Mouse (Mus musculus) MEL (cell line): ENCODE data around the gene Ccdc180. TPM values are rescaled to one million over a fixed set of nuclear protein-coding genes. Genes with fewer than 3 reads are reported as not detected.

Experiments
- DNase-seq: peaks from one replicate; pipeline ENCODE4 v3.0.0; 2011; ENCODE audit warnings: low read depth, low spot score
- H3K27ac ChIP-seq: 2 replicates; pipeline ENCODE4 v1.5.1; 2012; ENCODE audit warnings: low read depth, mild to moderate bottlenecking, control low read depth, low read length, moderate library complexity; ENCODE audit not compliant: control insufficient read depth
- H3K27me3 ChIP-seq, 2 experiments: fragments of 150-350 bp in 1 of 2; sonication (generic) in 1 of 2; 2 replicates each; pipeline ENCODE4 v1.6.1; 2012; ENCODE audit warnings: low read length in 2 of 2, mild to moderate bottlenecking in 2 of 2, improper control_type of control experiment in 1 of 2, moderate library complexity in 1 of 2; ENCODE audit not compliant: insufficient read depth in 2 of 2, control insufficient read depth in 1 of 2
- H3K36me3 ChIP-seq, 2 experiments: 2 replicates each; pipeline ENCODE4 v1.6.1; 2012 to 2014; ENCODE audit warnings: low read length in 2 of 2, improper control_type of control experiment in 1 of 2, inconsistent platforms in 1 of 2, mild to moderate bottlenecking in 1 of 2; ENCODE audit not compliant: insufficient read depth in 2 of 2, control insufficient read depth in 1 of 2
- H3K4me1 ChIP-seq, 2 experiments: fragments of 150-350 bp in 1 of 2; sonication (generic) in 1 of 2; 2 replicates each; pipeline ENCODE4 v1.6.1; 2012; ENCODE audit warnings: low read length in 2 of 2, improper control_type of control experiment in 1 of 2, mild to moderate bottlenecking in 1 of 2; ENCODE audit not compliant: insufficient read depth in 2 of 2, control insufficient read depth in 1 of 2
- H3K4me3 ChIP-seq, 2 experiments: fragments of 150-350 bp in 1 of 2; sonication (generic) in 1 of 2; 2 replicates each; pipeline ENCODE4 v1.5.1; 2012; ENCODE audit warnings: low read depth in 2 of 2, low read length in 2 of 2, mild to moderate bottlenecking in 2 of 2, moderate library complexity in 2 of 2, control low read depth in 1 of 2, improper control_type of control experiment in 1 of 2; ENCODE audit not compliant: control insufficient read depth in 1 of 2, insufficient read depth in 1 of 2
- H3K79me2 ChIP-seq: 2 replicates; pipeline ENCODE4 v1.6.1; 2012; ENCODE audit warnings: mild to moderate bottlenecking, low read length, moderate library complexity; ENCODE audit not compliant: control insufficient read depth, poor library complexity, insufficient read depth
- H3K9ac ChIP-seq: 2 replicates; pipeline ENCODE4 v1.6.1; 2012; ENCODE audit warnings: low read depth, mild to moderate bottlenecking, control low read depth, low read length, moderate library complexity; ENCODE audit not compliant: control insufficient read depth, poor library complexity, severe bottlenecking
- H3K9me3 ChIP-seq: fragments of 150-350 bp; sonication (generic); replicated peaks from 2 replicates; pipeline ENCODE4 v1.6.1; 2012; ENCODE audit warnings: mild to moderate bottlenecking, low read length, improper control_type of control experiment, moderate library complexity; ENCODE audit not compliant: insufficient read depth
- BHLHE40 ChIP-seq: IDR thresholded peaks from 2 replicates; pipeline ENCODE4 v1.6.1; 2012; ENCODE audit warnings: low read depth, mild to moderate bottlenecking, inconsistent platforms, low read length, improper control_type of control experiment, borderline replicate concordance
- CTCF ChIP-seq, 3 experiments: IDR thresholded peaks in 2 of 3; conservative IDR thresholded peaks in 1 of 3; 2 replicates each; pipeline ENCODE4 v1.5.1; 2011 to 2012; ENCODE audit warnings: low read length in 3 of 3, low read depth in 2 of 3, mild to moderate bottlenecking in 2 of 3, improper control_type of control experiment in 1 of 3, inconsistent platforms in 1 of 3, mixed read lengths in 1 of 3, moderate library complexity in 1 of 3; ENCODE audit not compliant: control insufficient read depth in 1 of 3, insufficient read depth in 1 of 3, poor library complexity in 1 of 3, severe bottlenecking in 1 of 3
- E2F4 ChIP-seq: IDR thresholded peaks from 2 replicates; pipeline ENCODE4 v1.6.1; 2011; ENCODE audit warnings: low read depth, low read length, improper control_type of control experiment, borderline replicate concordance
- JUND ChIP-seq: IDR thresholded peaks from 2 replicates; pipeline ENCODE4 v1.6.1; 2011; ENCODE audit warnings: low read depth, mild to moderate bottlenecking, improper control_type of control experiment, low read length
- MAX ChIP-seq: IDR thresholded peaks from 2 replicates; pipeline ENCODE4 v1.6.1; 2011; ENCODE audit warnings: low read length, improper control_type of control experiment
- MEF2A ChIP-seq: IDR thresholded peaks from 2 replicates; pipeline ENCODE4 v1.6.1; 2014; ENCODE audit warnings: low read depth, mild to moderate bottlenecking, inconsistent platforms, low read length, improper control_type of control experiment; ENCODE audit not compliant: poor library complexity, insufficient replicate concordance, severe bottlenecking; ENCODE audit errors: extremely low read depth
- MYB ChIP-seq: IDR thresholded peaks from 2 replicates; pipeline ENCODE4 v1.6.1; 2011; ENCODE audit warnings: mild to moderate bottlenecking, low read depth, low read length, improper control_type of control experiment
- POLR2A ChIP-seq, 2 experiments: IDR thresholded peaks; 2 replicates each; pipeline ENCODE4 v1.6.1; 2011 to 2012; ENCODE audit warnings: low read length in 2 of 2, mild to moderate bottlenecking in 2 of 2, control low read depth in 1 of 2, improper control_type of control experiment in 1 of 2, low read depth in 1 of 2, moderate library complexity in 1 of 2; ENCODE audit not compliant: control insufficient read depth in 1 of 2, insufficient read depth in 1 of 2, poor library complexity in 1 of 2
- POLR2AphosphoS5 ChIP-seq: IDR thresholded peaks from 2 replicates; pipeline ENCODE4 v1.6.1; 2012; ENCODE audit warnings: low read depth, borderline replicate concordance, mild to moderate bottlenecking, inconsistent platforms, low read length, moderate library complexity, mixed read lengths
- RAD21 ChIP-seq: IDR thresholded peaks from 2 replicates; pipeline ENCODE4 v1.6.1; 2011; ENCODE audit warnings: mild to moderate bottlenecking, low read depth, low read length, improper control_type of control experiment
- SIN3A ChIP-seq: IDR thresholded peaks from 2 replicates; pipeline ENCODE4 v1.6.1; 2012; ENCODE audit warnings: low read length, improper control_type of control experiment, inconsistent platforms
- USF2 ChIP-seq, 2 experiments: IDR thresholded peaks; 2 replicates each; pipeline ENCODE4 v1.6.1; 2011 to 2012; ENCODE audit warnings: improper control_type of control experiment in 2 of 2, low read length in 2 of 2, borderline replicate concordance in 1 of 2, inconsistent platforms in 1 of 2, low read depth in 1 of 2, mild to moderate bottlenecking in 1 of 2; ENCODE audit not compliant: insufficient read depth in 1 of 2
- ZKSCAN1 ChIP-seq: IDR thresholded peaks from 2 replicates; pipeline ENCODE4 v1.6.1; 2012; ENCODE audit warnings: low read depth, mild to moderate bottlenecking, inconsistent platforms, low read length, improper control_type of control experiment, moderate library complexity
- ZMIZ1 ChIP-seq: IDR thresholded peaks from 2 replicates; pipeline ENCODE4 v1.6.1; 2012; ENCODE audit warnings: low read depth, mild to moderate bottlenecking, inconsistent platforms, low read length, improper control_type of control experiment, moderate library complexity
- ZNF384 ChIP-seq: IDR thresholded peaks from 2 replicates; pipeline ENCODE4 v1.6.1; 2012; ENCODE audit warnings: low read depth, mild to moderate bottlenecking, inconsistent platforms, low read length, improper control_type of control experiment
- polyA plus RNA-seq, 2 experiments: library from polyadenylated mRNA; stranded (reverse) in 1 of 2; unstranded in 1 of 2; fragments of >175 nt in 1 of 2; fragments of >200 nt in 1 of 2; gene quantifications; 2 replicates each; pipeline versions ENCODE4 v1.2.1 to v1.2.4; 2012; ENCODE audit warnings: low replicate concordance in 2 of 2, low read depth in 1 of 2; ENCODE audit not compliant: insufficient read length in 2 of 2, insufficient read depth in 1 of 2, missing spikeins in 1 of 2
- total RNA-seq: library from RNA; depleted of rRNA; stranded (reverse); fragments of 300-350 nt; gene quantifications from 2 replicates; pipeline ENCODE4 v1.2.3, GENCODE M21; 2012

Gene Ccdc180
- total and polyA plus RNA-seq, 3 experiments, result 0.08 to 0.31 TPM; not detected in 1

GRCm38 (mm10) chr4:45909924-45910323, 19.8 kb downstream of the Ccdc180 start:
- Histone ChIP-seq H3K36me3 (no peaks in the 10 kb centered on the region), H3K79me2 (no peaks in the 10 kb centered on the region), H3K9ac (no peak overlapping the region), H3K9me3 (no peaks in the 10 kb centered on the region), H3K4me1 (no peaks in the 10 kb centered on the region), H3K27me3 (peaks cover 5 to 11% of the 10 kb centered on the region in 2 experiments; a peak in 3 of 4 replicates), H3K4me3 (no peak overlapping the region), H3K27ac (no peak overlapping the region)
- peak; percentile 20 for DNase-seq
- no peak for TF ChIP-seq MYB
- TF ChIP-seq CTCF (IDR thresholded peaks at IDR 0.05 in 2 of 3, conservative IDR thresholded peaks at IDR 0.05 in 1 of 3; ENCODE audit: control insufficient read depth in 1 of 3, insufficient read depth in 1 of 3, low read depth in 2 of 3, low read length in 3 of 3, poor library complexity in 1 of 3, severe bottlenecking in 1 of 3), result peak in 1 of 3 experiments; percentile 24; a peak in 1 of 6 replicates

GRCm38 (mm10) chr4:45911256-45911655, 21.2 kb downstream of the Ccdc180 start:
- Histone ChIP-seq H3K79me2 (no peaks in the 10 kb centered on the region), H3K4me3 (no peak overlapping the region), H3K27ac (no peak overlapping the region), H3K27me3 (peaks cover 8 to 11% of the 10 kb centered on the region in 2 experiments; a peak in 3 of 4 replicates), H3K9ac (no peak overlapping the region), H3K9me3 (no peaks in the 10 kb centered on the region), H3K36me3 (no peaks in the 10 kb centered on the region), H3K4me1 (no peaks in the 10 kb centered on the region)
- DNase-seq, result no peak
- TF ChIP-seq POLR2AphosphoS5 (no peak), MAX (no peak), ZKSCAN1 (no peak)

- Histone ChIP-seq H3K4me3 (no peak overlapping the region), H3K9me3 (no peaks in the 10 kb centered on the region), H3K27ac (no peak overlapping the region), H3K27me3 (peaks cover 8 to 11% of the 10 kb centered on the region in 2 experiments; a peak in 3 of 4 replicates), H3K36me3 (no peaks in the 10 kb centered on the region), H3K79me2 (no peaks in the 10 kb centered on the region), H3K4me1 (no peaks in the 10 kb centered on the region), H3K9ac (no peak overlapping the region)
- no peak for DNase-seq
- no peak for TF ChIP-seq POLR2A (IDR thresholded peaks at IDR 0.05; ENCODE audit: control insufficient read depth in 1 of 2, insufficient read depth in 1 of 2, low read depth in 1 of 2, low read length in 2 of 2, poor library complexity in 1 of 2)
Observed at GRCm38 (mm10) chr4:45911876-45912275, 21.8 kb downstream of the Ccdc180 start.

GRCm38 (mm10) chr4:45917091-45917490, 27.0 kb downstream of the Ccdc180 start:
- H3K9me3 ChIP-seq, result no peaks in the 10 kb centered on the region
- no peak overlapping the region for H3K27ac ChIP-seq

More at GRCm38 (mm10) chr4:45917091-45917490, 27.0 kb downstream of the Ccdc180 start:
- H3K79me2 ChIP-seq, result no peaks in the 10 kb centered on the region
- TF ChIP-seq MEF2A (no peak), MAX (no peak), ZNF384 (no peak), ZMIZ1 (no peak), USF2 (IDR thresholded peaks at IDR 0.05; ENCODE audit: borderline replicate concordance in 1 of 2, insufficient read depth in 1 of 2, low read depth in 1 of 2, low read length in 2 of 2) (no peak), RAD21 (no peak), POLR2A (IDR thresholded peaks at IDR 0.05; ENCODE audit: control insufficient read depth in 1 of 2, insufficient read depth in 1 of 2, low read depth in 1 of 2, low read length in 2 of 2, poor library complexity in 1 of 2) (no peak), JUND (no peak), E2F4 (no peak), BHLHE40 (no peak), SIN3A (no peak)
- no peaks in the 10 kb centered on the region for H3K4me1 ChIP-seq
- H3K27me3 ChIP-seq, result peaks cover 4 to 13% of the 10 kb centered on the region in 2 experiments; a peak in 3 of 4 replicates
- H3K4me3 ChIP-seq, result no peak overlapping the region
- no peak for DNase-seq
- H3K9ac ChIP-seq, result no peak overlapping the region
- H3K36me3 ChIP-seq, result no peaks in the 10 kb centered on the region
